Mouse (Mus musculus): Measurements from ENCODE around the gene Aoc1. TPM values are rescaled to one million over a fixed set of nuclear protein-coding genes. Genes with fewer than 3 reads are reported as not detected.

The Aoc1 gene
- total and polyA plus RNA-seq, 2 experiments from 2014 or later = 0.11 to 0.42 TPM

DNA sequence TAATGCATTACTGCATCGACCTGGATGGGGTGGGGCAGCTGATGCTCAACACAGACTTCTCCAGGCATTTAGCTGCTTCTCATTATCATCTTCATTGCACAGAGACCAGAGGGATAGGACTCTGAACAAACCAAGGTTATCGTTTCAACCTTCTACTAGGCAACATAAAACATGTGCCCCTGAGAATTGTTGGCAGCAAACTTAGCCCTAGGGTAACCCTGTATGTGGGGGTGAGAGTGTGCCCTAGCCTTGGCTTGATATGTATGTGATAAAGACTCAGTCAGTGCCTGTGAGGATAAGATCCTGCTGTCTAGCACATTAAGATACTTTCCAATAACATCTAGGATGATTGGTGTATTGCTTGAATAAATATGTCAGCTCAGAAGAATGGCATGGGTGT, 76.9 kb downstream of the Aoc1 start:
- no peaks in the 10 kb centered on the region for H3K4me1 ChIP-seq (ENCODE audit: insufficient read depth, low read length)
- no peaks in the 10 kb centered on the region for H3K36me3 ChIP-seq (ENCODE audit: insufficient read depth, low read length)
- no peak for ATAC-seq
- no peaks in the 10 kb centered on the region for H3K9me3 ChIP-seq (ENCODE audit: low read length)
- H3K4me3 ChIP-seq (ENCODE audit: low read length) = no peak overlapping the region
- 69% methylated on average over 2 of the region's 2 CpGs for WGBS
- H3K4me2 ChIP-seq (ENCODE audit: low read depth, low read length) = no peak overlapping the region
- no peak for DNase-seq (ENCODE audit: low spot score)
- TF ChIP-seq CTCF (IDR thresholded peaks at IDR 0.05; ENCODE audit: low read depth) = no peak
- H3K9ac ChIP-seq (replicated peaks; ENCODE audit: low read length) = no peak overlapping the region
- H3K27me3 ChIP-seq (ENCODE audit: insufficient read depth, low read length) = no peaks in the 10 kb centered on the region
- no peak overlapping the region for H3K27ac ChIP-seq

DNA sequence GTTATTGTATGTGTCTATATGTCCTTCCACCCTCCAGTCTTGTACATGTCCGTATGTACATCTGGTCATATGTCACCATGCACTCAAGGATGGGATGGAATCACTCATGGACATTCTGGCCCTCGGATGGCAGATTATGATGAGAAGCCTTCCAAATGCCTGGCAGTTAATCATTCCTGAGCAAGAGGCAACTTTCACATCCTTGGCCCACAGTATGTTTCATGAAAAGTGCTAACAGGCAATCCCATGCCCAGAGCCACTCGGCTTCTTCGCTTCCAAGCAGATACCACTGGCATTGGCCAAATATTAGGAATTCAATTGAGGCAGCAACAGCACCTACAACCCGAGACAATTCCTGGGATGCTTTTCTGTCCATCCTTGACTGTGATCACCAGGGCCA, 78.0 kb downstream of the Aoc1 start:
- DNase-seq (ENCODE audit: low spot score) (no peak), ATAC-seq (no peak)
- no peak overlapping the region for H3K9ac ChIP-seq (replicated peaks; ENCODE audit: low read length)
- no peaks in the 10 kb centered on the region for H3K27me3 ChIP-seq (ENCODE audit: insufficient read depth, low read length)
- H3K36me3 ChIP-seq (ENCODE audit: insufficient read depth, low read length) = no peaks in the 10 kb centered on the region
- H3K9me3 ChIP-seq (ENCODE audit: low read length) = no peaks in the 10 kb centered on the region
- WGBS = 88% methylated on average over 5 of the region's 5 CpGs
- H3K4me3 ChIP-seq (ENCODE audit: low read length) = no peak overlapping the region
- no peaks in the 10 kb centered on the region for H3K4me1 ChIP-seq (ENCODE audit: insufficient read depth, low read length)
- no peak overlapping the region for H3K4me2 ChIP-seq (ENCODE audit: low read depth, low read length)
- TF ChIP-seq CTCF (IDR thresholded peaks at IDR 0.05; ENCODE audit: low read depth) = no peak
- no peak overlapping the region for H3K27ac ChIP-seq

DNA sequence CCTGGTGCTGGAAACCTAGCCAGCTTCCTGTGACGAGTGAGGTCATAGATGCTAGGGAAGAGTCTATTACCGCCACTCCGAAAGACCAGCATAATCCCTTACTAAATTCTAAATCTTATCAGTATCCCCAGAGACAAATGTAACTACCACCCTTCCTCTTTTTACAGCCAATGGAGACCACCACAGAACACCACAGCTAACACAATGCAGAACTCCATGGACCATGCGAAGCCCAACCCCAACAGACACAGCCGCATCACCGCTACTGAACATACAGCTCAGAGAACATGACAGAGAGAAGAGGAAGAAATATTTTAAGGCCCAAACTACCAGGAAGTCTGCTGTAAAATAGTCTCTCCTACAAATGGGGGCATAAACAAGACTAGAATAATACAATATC, 78.9 kb downstream of the Aoc1 start:
- Histone ChIP-seq H3K4me2 (ENCODE audit: low read depth, low read length) (no peak overlapping the region), H3K4me3 (ENCODE audit: low read length) (no peak overlapping the region), H3K9ac (replicated peaks; ENCODE audit: low read length) (no peak overlapping the region), H3K9me3 (ENCODE audit: low read length) (no peaks in the 10 kb centered on the region), H3K36me3 (ENCODE audit: insufficient read depth, low read length) (no peaks in the 10 kb centered on the region), H3K27ac (no peak overlapping the region), H3K4me1 (ENCODE audit: insufficient read depth, low read length) (no peaks in the 10 kb centered on the region), H3K27me3 (ENCODE audit: insufficient read depth, low read length) (no peaks in the 10 kb centered on the region)
- no peak for ATAC-seq
- WGBS = 90% methylated on average over 6 of the region's 6 CpGs
- no peak for DNase-seq (ENCODE audit: low spot score)
- TF ChIP-seq CTCF (IDR thresholded peaks at IDR 0.05; ENCODE audit: low read depth) = no peak

DNA sequence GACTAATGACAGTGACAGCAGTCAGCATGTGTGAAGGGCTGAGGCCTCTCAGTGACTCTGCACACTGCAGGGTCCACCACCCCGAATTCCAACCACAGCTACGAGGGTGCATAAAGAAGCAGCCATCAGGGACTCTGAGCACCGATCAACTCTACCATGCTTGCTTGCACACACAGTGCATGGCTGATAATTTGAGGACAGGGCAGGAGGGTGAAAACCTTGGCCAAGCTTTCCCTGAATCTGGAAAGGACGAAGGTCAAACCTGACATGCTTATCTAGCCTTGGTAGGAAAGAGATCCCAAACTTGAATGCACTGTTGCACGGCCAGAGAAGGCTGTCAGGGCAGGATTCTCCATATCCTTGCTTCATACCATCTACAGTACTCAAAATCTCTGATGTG, 80.5 kb downstream of the Aoc1 start:
- DNase-seq (ENCODE audit: low spot score) (no peak), ATAC-seq (no peak)
- no peak for TF ChIP-seq CTCF (IDR thresholded peaks at IDR 0.05; ENCODE audit: low read depth)
- no peak overlapping the region for H3K9ac ChIP-seq (replicated peaks; ENCODE audit: low read length)
- H3K27ac ChIP-seq = no peak overlapping the region
- no peaks in the 10 kb centered on the region for H3K4me1 ChIP-seq (ENCODE audit: insufficient read depth, low read length)
- 87% methylated on average over 5 of the region's 5 CpGs for WGBS
- H3K9me3 ChIP-seq (ENCODE audit: low read length) = no peaks in the 10 kb centered on the region
- no peaks in the 10 kb centered on the region for H3K27me3 ChIP-seq (ENCODE audit: insufficient read depth, low read length)
- H3K4me3 ChIP-seq (ENCODE audit: low read length) = no peak overlapping the region
- H3K4me2 ChIP-seq (ENCODE audit: low read depth, low read length) = no peak overlapping the region
- H3K36me3 ChIP-seq (ENCODE audit: insufficient read depth, low read length) = no peaks in the 10 kb centered on the region

DNA sequence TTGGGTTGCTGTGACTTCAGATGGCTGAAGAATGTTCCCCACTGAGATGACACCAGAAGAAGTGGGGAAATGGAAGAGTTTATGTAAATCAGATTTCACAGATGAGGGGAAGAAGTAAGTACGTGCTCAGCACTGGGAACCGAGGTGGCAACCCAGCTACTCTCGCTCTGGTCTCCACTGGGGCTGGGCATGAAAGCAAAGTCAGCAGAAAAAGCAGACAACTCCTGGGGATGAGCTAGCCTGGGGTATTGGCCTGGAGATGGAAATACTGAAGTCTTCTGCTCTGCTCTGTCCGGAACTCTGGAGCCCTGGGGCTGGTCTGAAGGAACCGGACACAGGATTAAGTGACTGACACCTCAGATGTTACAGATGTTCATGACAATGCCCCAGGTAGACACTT, 81.5 kb downstream of the Aoc1 start:
- Histone ChIP-seq H3K4me1 (ENCODE audit: insufficient read depth, low read length) (no peaks in the 10 kb centered on the region), H3K4me2 (ENCODE audit: low read depth, low read length) (no peak overlapping the region), H3K9ac (replicated peaks; ENCODE audit: low read length) (no peak overlapping the region), H3K4me3 (ENCODE audit: low read length) (no peak overlapping the region), H3K9me3 (ENCODE audit: low read length) (no peaks in the 10 kb centered on the region), H3K27me3 (ENCODE audit: insufficient read depth, low read length) (no peaks in the 10 kb centered on the region), H3K36me3 (ENCODE audit: insufficient read depth, low read length) (no peaks in the 10 kb centered on the region), H3K27ac (no peak overlapping the region)
- WGBS = 78% methylated on average over 5 of the region's 5 CpGs
- no peak for ATAC-seq
- no peak for DNase-seq (ENCODE audit: low spot score)
- no peak for TF ChIP-seq CTCF (IDR thresholded peaks at IDR 0.05; ENCODE audit: low read depth)

DNA sequence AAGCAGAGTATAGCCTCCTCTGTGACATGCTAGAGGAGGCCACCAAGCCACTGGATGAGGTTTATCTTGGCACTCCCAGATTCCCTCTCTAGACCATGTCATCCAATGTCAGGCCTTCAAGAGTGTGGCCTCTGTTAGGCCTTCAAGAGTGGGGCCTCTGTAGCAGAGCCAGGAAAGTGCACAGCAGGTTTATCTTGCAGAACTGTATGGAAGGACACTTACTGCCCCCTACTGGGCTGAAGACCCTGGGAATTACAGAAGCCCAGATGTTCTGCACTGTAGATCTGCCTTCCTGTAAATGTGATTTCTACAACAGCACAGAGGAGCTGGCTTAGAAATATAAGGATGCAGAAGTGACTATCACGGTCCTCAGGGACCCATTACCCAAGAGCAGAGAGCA, 82.2 kb downstream of the Aoc1 start:
- DNase-seq (ENCODE audit: low spot score) (peak; percentile 65), ATAC-seq (no peak)
- H3K4me3 ChIP-seq (ENCODE audit: low read length) = no peak overlapping the region
- TF ChIP-seq CTCF (IDR thresholded peaks at IDR 0.05; ENCODE audit: low read depth) = peak; percentile 65
- no peaks in the 10 kb centered on the region for H3K4me1 ChIP-seq (ENCODE audit: insufficient read depth, low read length)
- no peak overlapping the region for H3K27ac ChIP-seq
- H3K9me3 ChIP-seq (ENCODE audit: low read length) = no peaks in the 10 kb centered on the region
- H3K36me3 ChIP-seq (ENCODE audit: insufficient read depth, low read length) = no peaks in the 10 kb centered on the region
- H3K27me3 ChIP-seq (ENCODE audit: insufficient read depth, low read length) = no peaks in the 10 kb centered on the region
- WGBS = 67% methylated on average over 1 of the region's 1 CpGs
- H3K4me2 ChIP-seq (ENCODE audit: low read depth, low read length) = no peak overlapping the region
- no peak overlapping the region for H3K9ac ChIP-seq (replicated peaks; ENCODE audit: low read length)

DNA sequence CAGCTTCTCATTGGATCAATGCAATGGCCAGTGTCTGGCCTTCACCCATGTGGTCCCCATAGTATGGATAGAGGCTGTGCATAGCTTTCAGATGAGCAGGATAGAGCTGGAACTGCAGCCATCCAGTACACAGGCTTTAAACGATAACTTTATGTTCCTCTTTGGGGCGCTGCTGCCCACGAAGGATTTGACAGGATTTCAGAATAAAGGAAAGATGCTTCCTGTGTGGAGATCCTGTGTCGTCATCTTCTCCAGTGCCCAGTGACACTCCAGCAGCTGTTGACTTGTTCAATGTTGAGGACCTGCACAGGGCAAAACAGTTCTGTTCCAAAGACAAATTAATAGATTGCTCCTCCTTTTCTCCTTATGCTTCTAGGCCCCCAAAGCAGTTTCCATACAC, 84.1 kb downstream of the Aoc1 start:
- 87% methylated on average over 4 of the region's 4 CpGs for WGBS
- no peak overlapping the region for H3K9ac ChIP-seq (replicated peaks; ENCODE audit: low read length)
- H3K4me3 ChIP-seq (ENCODE audit: low read length) = no peak overlapping the region
- no peak overlapping the region for H3K27ac ChIP-seq
- TF ChIP-seq CTCF (IDR thresholded peaks at IDR 0.05; ENCODE audit: low read depth) = no peak
- DNase-seq (ENCODE audit: low spot score) (no peak), ATAC-seq (no peak)
- H3K4me1 ChIP-seq (ENCODE audit: insufficient read depth, low read length) = no peaks in the 10 kb centered on the region
- no peaks in the 10 kb centered on the region for H3K27me3 ChIP-seq (ENCODE audit: insufficient read depth, low read length)
- H3K4me2 ChIP-seq (ENCODE audit: low read depth, low read length) = no peak overlapping the region
- H3K9me3 ChIP-seq (ENCODE audit: low read length) = no peaks in the 10 kb centered on the region
- H3K36me3 ChIP-seq (ENCODE audit: insufficient read depth, low read length) = no peaks in the 10 kb centered on the region
